Mouse (Mus musculus) left cerebral cortex, postnatal 14 days (tissue): ENCODE results near the gene Pomc. TPM values are rescaled to one million over a fixed set of nuclear protein-coding genes. Genes with fewer than 3 reads are reported as not detected.

Experiments
- total RNA-seq, 2 experiments: library from RNA; stranded (reverse); gene quantifications; 2 replicates each; pipeline ENCODE4 v1.2.3; 2021

The Pomc gene
- total RNA-seq, 2 experiments from 2014 or later = 3.1 to 3.7 TPM

Other genes with a start within 250 kb of the Pomc start
- gene Dnmt3a, start 148.9 kb upstream of the Pomc start, total RNA-seq = 100 to 1,000 TPM; 337 to 343 TPM
- 10 to 100 TPM; 95.7 to 97.7 TPM for gene Efr3b, start 84.0 kb downstream of the Pomc start, total RNA-seq
- 10 to 100 TPM; 80.8 to 82.0 TPM for gene Dnajc27, start 127.6 kb downstream of the Pomc start, total RNA-seq
- gene Adcy3, start 178.2 kb downstream of the Pomc start, total RNA-seq = 10 to 100 TPM; 54.3 to 57.5 TPM